Mouse (Mus musculus): ENCODE data around the gene Ddx39b.

DNA sequence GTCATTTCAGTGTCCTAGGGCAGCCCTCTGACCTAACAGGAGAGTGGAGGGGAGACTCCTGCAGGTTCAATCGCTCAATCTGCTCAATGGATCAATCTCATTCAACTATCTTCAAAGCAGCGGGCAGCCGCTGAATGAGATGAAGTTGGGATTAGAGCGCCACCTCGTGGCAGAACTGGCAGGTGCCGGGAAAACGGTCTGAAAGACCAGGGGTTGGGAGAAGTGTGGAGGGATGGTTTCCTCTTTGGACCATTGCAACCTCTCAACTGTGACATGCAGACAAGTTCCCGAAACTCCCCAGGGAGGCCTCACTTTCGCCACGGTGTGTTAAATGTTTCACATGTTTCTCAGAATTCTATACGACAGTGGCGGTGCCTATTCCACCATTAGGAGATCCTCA, 9.5 kb upstream of the Ddx39b start:
- TF ChIP-seq EP300 (IDR thresholded peaks at IDR 0.05; ENCODE audit: low read length) (0 out of 2 replicates have a peak, but pooled peaks have one; percentile 22), MEF2A (IDR thresholded peaks at IDR 0.05; ENCODE audit: borderline replicate concordance, low read depth, low read length) (0 out of 2 replicates have a peak, but pooled peaks have one; percentile 34), POLR2A (IDR thresholded peaks at IDR 0.05; ENCODE audit: low read depth, low read length) (no peak)

All from CH12.LX (cell line).